Mouse (Mus musculus) adrenal gland, postnatal 4 days (tissue): Measurements from ENCODE around the gene Zfp575. TPM values are rescaled to one million over a fixed set of nuclear protein-coding genes. Genes with fewer than 3 reads are reported as not detected.

Experiments
- DNase-seq, 2 experiments: peaks; one replicate each; pipeline ENCODE4 v3.0.0; 2021 to 2022; ENCODE audit warnings: low spot score in 2 of 2, mixed read lengths in 2 of 2
- total RNA-seq, 2 experiments: library from RNA; stranded (reverse); gene quantifications; 2 replicates each; pipeline ENCODE4 v1.2.3; 2021

The Zfp575 gene
- total RNA-seq, 2 experiments from 2014 or later, result 1.8 to 2.0 TPM

- no peak for DNase-seq
Measured at GRCm38 (mm10) chr7:24605561-24605960, 18.1 kb upstream of the Zfp575 start.

- DNase-seq, result peak; percentile 88 to 94
Measured at GRCm38 (mm10) chr7:24600941-24601597, 13.6 kb upstream of the Zfp575 start.

GRCm38 (mm10) chr7:24599211-24600067 is 12.0 kb upstream of the Zfp575 start:
- DNase-seq, result no peak

- no peak for DNase-seq
Measured at GRCm38 (mm10) chr7:24598121-24598520, 10.7 kb upstream of the Zfp575 start.

GRCm38 (mm10) chr7:24595464-24595863 is 8.0 kb upstream of the Zfp575 start:
- no peak for DNase-seq

GRCm38 (mm10) chr7:24594309-24594803 is 6.9 kb upstream of the Zfp575 start:
- no peak for DNase-seq

GRCm38 (mm10) chr7:24593621-24594308 is 6.3 kb upstream of the Zfp575 start:
- peak; percentile 54 to 65 for DNase-seq

GRCm38 (mm10) chr7:24592781-24593180 is 5.3 kb upstream of the Zfp575 start:
- no peak for DNase-seq

GRCm38 (mm10) chr7:24592163-24592562 is 4.7 kb upstream of the Zfp575 start:
- DNase-seq, result no peak

- no peak for DNase-seq
Measured at GRCm38 (mm10) chr7:24591735-24592134, 4.3 kb upstream of the Zfp575 start.

- no peak for DNase-seq
Measured at GRCm38 (mm10) chr7:24588336-24588735, 895 bp upstream of the Zfp575 start.

GRCm38 (mm10) chr7:24586828-24587227 is 613 bp downstream of the Zfp575 start:
- DNase-seq, result no peak

GRCm38 (mm10) chr7:24585995-24586394 is 1.4 kb downstream of the Zfp575 start:
- DNase-seq, result no peak

- DNase-seq, result no peak
Measured at GRCm38 (mm10) chr7:24584876-24585275, 2.6 kb downstream of the Zfp575 start.

GRCm38 (mm10) chr7:24577811-24578210 is 9.6 kb downstream of the Zfp575 start:
- DNase-seq, result no peak

GRCm38 (mm10) chr7:24574224-24574796 is 13.1 kb downstream of the Zfp575 start:
- DNase-seq, result no peak

GRCm38 (mm10) chr7:24572455-24572854 is 15.0 kb downstream of the Zfp575 start:
- DNase-seq, result no peak

- DNase-seq, result no peak
Measured at GRCm38 (mm10) chr7:24571071-24571470, 16.4 kb downstream of the Zfp575 start.

- DNase-seq, result no peak
Measured at GRCm38 (mm10) chr7:24568512-24568911, 18.9 kb downstream of the Zfp575 start.

- no peak for DNase-seq
Measured at GRCm38 (mm10) chr7:24566206-24566605, 21.2 kb downstream of the Zfp575 start.

GRCm38 (mm10) chr7:24565627-24566026 is 21.8 kb downstream of the Zfp575 start:
- DNase-seq, result no peak
